Mouse (Mus musculus) ES-E14 (cell line): ENCODE data around the gene Luc7l3. TPM values are rescaled to one million over a fixed set of nuclear protein-coding genes. Genes with fewer than 3 reads are reported as not detected.

Experiments
- DNase-seq: peaks from one replicate; pipeline ENCODE4 v3.0.0-alpha.2; 2013; ENCODE audit warnings: low read depth, low spot score
- H3K27ac ChIP-seq: 2 replicates; pipeline ENCODE4 v1.5.1; 2012; ENCODE audit warnings: low read depth, mild to moderate bottlenecking, low read length, moderate library complexity, mixed read lengths; ENCODE audit not compliant: poor library complexity, insufficient read depth, severe bottlenecking
- H3K36me3 ChIP-seq: 2 replicates; pipeline ENCODE4 v1.6.1; 2012; ENCODE audit warnings: mild to moderate bottlenecking, low read length, moderate library complexity, mixed read lengths; ENCODE audit not compliant: control insufficient read depth, poor library complexity, insufficient read depth, severe bottlenecking
- H3K4me1 ChIP-seq, 2 experiments: fragments of 150-350 bp in 1 of 2; sonication (generic) in 1 of 2; 2 replicates each; pipeline ENCODE4 v1.6.1; 2012; ENCODE audit warnings: low read length in 2 of 2, mild to moderate bottlenecking in 1 of 2, mixed read lengths in 1 of 2; ENCODE audit not compliant: control insufficient read depth in 2 of 2, insufficient read depth in 2 of 2, poor library complexity in 1 of 2
- H3K4me3 ChIP-seq, 2 experiments: fragments of 150-350 bp in 1 of 2; sonication (generic) in 1 of 2; 2 replicates each; pipeline ENCODE4 v1.5.1; 2012; ENCODE audit warnings: low read length in 2 of 2, low read depth in 1 of 2, mild to moderate bottlenecking in 1 of 2, mixed read lengths in 1 of 2; ENCODE audit not compliant: insufficient read depth in 1 of 2, poor library complexity in 1 of 2, severe bottlenecking in 1 of 2
- H3K9ac ChIP-seq: 2 replicates; pipeline ENCODE4 v1.6.1; 2012; ENCODE audit warnings: low read depth, mild to moderate bottlenecking, low read length, mixed read lengths; ENCODE audit not compliant: poor library complexity, insufficient read depth, severe bottlenecking
- H3K9me3 ChIP-seq: fragments of 150-350 bp; sonication (generic); 2 replicates; pipeline ENCODE4 v1.6.1; 2012; ENCODE audit warnings: low read depth, mild to moderate bottlenecking, low read length; ENCODE audit not compliant: control insufficient read depth, insufficient read depth
- CHD2 ChIP-seq: IDR thresholded peaks from 2 replicates; pipeline ENCODE4 v1.6.1; 2014; ENCODE audit warnings: mild to moderate bottlenecking, low read depth, low read length, inconsistent platforms
- HCFC1 ChIP-seq: IDR thresholded peaks from 2 replicates; pipeline ENCODE4 v1.6.1; 2012; ENCODE audit warnings: low read length, inconsistent platforms, borderline replicate concordance; ENCODE audit not compliant: insufficient read depth
- MAFK ChIP-seq: IDR thresholded peaks from 2 replicates; pipeline ENCODE4 v1.6.1; 2014; ENCODE audit warnings: mild to moderate bottlenecking, low read depth, low read length, inconsistent platforms; ENCODE audit not compliant: insufficient read depth
- ZC3H11A ChIP-seq: IDR thresholded peaks from 2 replicates; pipeline ENCODE4 v1.6.1; 2012; ENCODE audit warnings: low read depth, mild to moderate bottlenecking, inconsistent platforms, low read length, borderline replicate concordance
- ZNF384 ChIP-seq: IDR thresholded peaks from 2 replicates; pipeline ENCODE4 v1.6.1; 2012; ENCODE audit warnings: low read depth, low read length, inconsistent platforms
- in situ Hi-C, 2 experiments: fragments of 600-800 bp; cut with MboI; formaldehyde crosslinking; loops; one replicate each; pipeline ENCODE4 v1.15.1; 2025; ENCODE audit warnings: low sequenced_read_pairs in 2 of 2, inconsistent platforms in 1 of 2; ENCODE audit not compliant: unreplicated experiment in 2 of 2
- total RNA-seq: library from RNA; depleted of rRNA; stranded (reverse); fragments of 300-350 nt; gene quantifications from 2 replicates; pipeline ENCODE4 v1.2.3, GENCODE M21; 2012

Gene Luc7l3
- total RNA-seq, 1 experiment = 66.8 TPM

DNA sequence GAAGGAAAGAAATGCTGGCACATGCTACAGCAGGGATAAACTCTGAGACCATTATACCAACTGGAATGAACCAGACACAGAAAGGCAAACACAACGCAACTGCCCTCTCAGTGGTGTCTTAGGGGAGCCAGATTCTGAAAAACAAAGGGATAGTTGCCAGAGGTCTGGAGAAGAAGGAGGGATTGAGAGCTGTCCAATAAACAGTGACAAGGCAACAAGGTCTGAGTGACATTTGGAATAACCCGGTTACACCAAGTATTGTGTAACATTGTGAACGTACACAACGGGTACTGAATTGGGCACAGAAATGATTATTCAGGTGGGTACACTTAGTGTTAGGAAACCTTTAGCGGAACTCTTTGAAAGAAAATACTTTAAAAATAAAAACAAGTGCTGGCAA is 40.3 kb upstream of the Luc7l3 start:
- H3K4me3 ChIP-seq = no peak overlapping the region
- in situ Hi-C loops = no loop called here
- TF ChIP-seq ZNF384 (no peak), CHD2 (no peak), ZC3H11A (no peak), HCFC1 (no peak), MAFK (no peak)

DNA sequence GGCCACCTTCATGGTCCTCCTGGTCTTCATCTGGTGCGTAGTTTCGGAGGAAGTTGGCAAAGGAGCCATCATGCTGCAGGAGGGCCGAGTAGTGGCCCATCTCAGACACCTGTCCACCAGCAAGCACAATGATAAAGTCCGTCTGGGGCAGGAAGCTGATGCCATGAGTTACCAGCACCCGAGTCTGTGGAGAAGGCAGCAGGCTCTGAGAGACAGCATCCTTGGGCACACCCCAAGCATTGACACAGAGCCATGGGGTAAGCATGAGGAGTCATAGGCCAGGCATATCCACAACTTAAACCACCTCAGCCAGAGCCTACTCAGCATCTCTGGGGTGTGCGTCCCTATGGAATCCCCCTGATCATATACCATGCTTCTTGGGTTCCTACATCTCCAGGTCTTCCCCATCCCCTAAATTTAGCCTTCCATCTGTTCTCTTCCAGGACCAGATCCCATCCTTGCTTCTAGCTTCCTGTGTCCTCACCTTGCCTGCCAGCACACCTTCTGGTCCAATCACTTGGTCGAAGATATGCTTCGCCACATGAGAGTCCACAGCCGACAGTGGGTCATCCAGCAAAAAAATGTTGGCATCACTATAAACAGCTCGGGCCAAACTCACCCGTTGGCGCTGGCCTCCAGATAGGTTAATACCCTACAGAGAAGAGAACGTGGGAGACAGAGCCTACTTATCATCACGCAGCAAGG is 39.5 kb upstream of the Luc7l3 start:
- in situ Hi-C loops = no loop called here
- peaks cover 0 to 2% of the 10 kb centered on the region in 2 experiments; a peak in 1 of 4 replicates for H3K4me1 ChIP-seq
- no peak overlapping the region for H3K27ac ChIP-seq
- H3K9me3 ChIP-seq = no peaks in the 10 kb centered on the region
- no peak for DNase-seq
- no peak for TF ChIP-seq MAFK
- TF ChIP-seq ZNF384 = no peak
- TF ChIP-seq ZC3H11A = no peak
- no peak for TF ChIP-seq CHD2
- no peaks in the 10 kb centered on the region for H3K36me3 ChIP-seq
- no peak overlapping the region for H3K4me3 ChIP-seq
- H3K9ac ChIP-seq = no peak overlapping the region

More for the DNA sequence above, 40.3 kb upstream of the Luc7l3 start:
- no peaks in the 10 kb centered on the region for H3K36me3 ChIP-seq
- no peaks in the 10 kb centered on the region for H3K9me3 ChIP-seq
- DNase-seq = no peak
- H3K4me1 ChIP-seq = peaks cover 0 to 2% of the 10 kb centered on the region in 2 experiments; a peak in 1 of 4 replicates
- H3K9ac ChIP-seq = no peak overlapping the region
- no peak overlapping the region for H3K27ac ChIP-seq

DNA sequence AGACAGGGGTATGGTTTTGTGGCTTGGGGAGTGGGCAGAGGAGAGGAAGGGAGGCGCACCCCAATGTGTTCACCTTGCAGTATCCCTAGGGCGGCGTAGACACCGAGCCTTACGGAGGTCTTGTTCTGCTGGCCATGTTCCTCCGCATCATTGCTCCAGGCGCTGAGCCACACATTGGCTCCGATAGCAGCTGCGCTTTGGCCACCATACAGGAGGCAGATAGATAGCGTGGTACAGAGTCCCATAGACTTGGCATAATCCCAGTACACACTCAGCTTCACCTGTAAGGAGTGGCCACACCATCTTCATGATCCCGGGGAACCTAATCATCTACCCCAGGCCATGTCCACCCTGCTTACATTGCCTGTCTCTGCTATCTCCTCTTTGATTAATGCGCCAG is 37.4 kb upstream of the Luc7l3 start:
- Histone ChIP-seq H3K4me1 (peaks cover 0 to 2% of the 10 kb centered on the region in 2 experiments; a peak in 1 of 4 replicates), H3K4me3 (no peak overlapping the region), H3K9ac (no peak overlapping the region), H3K9me3 (no peaks in the 10 kb centered on the region), H3K36me3 (no peaks in the 10 kb centered on the region), H3K27ac (no peak overlapping the region)
- DNase-seq = no peak
- TF ChIP-seq MAFK (no peak), CHD2 (no peak), ZNF384 (no peak), HCFC1 (no peak), ZC3H11A (no peak)
- in situ Hi-C loops = no loop called here

DNA sequence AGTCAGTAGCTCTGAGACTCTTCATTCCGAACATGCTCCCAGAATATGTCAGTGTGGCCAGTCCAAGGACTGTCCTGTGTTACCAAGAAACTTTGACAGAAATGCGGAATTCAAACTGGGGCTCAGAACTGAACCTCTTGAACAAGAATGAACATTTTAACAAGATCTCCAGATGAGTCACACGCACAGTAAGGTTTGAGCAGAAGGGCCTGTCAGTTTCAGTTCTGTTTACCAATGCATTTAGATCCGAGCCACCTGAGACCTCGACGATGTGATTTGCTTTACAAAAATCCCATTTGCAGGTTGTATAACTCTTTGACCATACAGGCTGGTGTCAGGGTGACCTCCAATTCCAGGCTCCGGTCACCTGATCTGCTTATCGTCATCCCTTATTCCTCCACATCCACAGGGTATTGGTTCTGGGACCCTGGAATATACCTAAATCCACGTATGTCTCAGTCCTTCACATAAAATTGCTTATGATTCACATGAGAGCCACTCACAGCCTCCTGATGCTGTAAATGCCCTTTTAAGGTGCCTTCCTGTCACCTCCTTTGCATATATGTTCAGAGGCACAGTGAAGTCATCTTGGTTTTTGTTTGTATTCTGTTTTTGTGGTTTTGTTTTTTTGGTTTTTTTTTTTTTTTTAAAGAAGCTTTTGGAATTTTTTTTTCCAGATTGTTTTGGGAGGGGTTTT is 33.9 kb upstream of the Luc7l3 start:
- TF ChIP-seq ZC3H11A (no peak), HCFC1 (no peak), CHD2 (no peak), ZNF384 (no peak), MAFK (no peak)
- Histone ChIP-seq H3K27ac (no peak overlapping the region), H3K9me3 (no peaks in the 10 kb centered on the region), H3K36me3 (no peaks in the 10 kb centered on the region), H3K4me3 (no peak overlapping the region), H3K4me1 (peaks cover 0 to 9% of the 10 kb centered on the region in 2 experiments; a peak in 1 of 4 replicates), H3K9ac (no peak overlapping the region)
- DNase-seq = no peak
- in situ Hi-C loops = no loop called here
